Mouse (Mus musculus) CH12.LX (cell line): Measurements from ENCODE around the gene Cstb.

Experiments used
- CTCF ChIP-seq, 2 experiments: IDR thresholded peaks in 1 of 2; conservative IDR thresholded peaks in 1 of 2; 2 replicates each; pipeline ENCODE4 v1.5.1; 2011 to 2012; ENCODE audit warnings: low read depth in 2 of 2, low read length in 2 of 2, improper control_type of control experiment in 1 of 2, inconsistent platforms in 1 of 2, mild to moderate bottlenecking in 1 of 2, moderate library complexity in 1 of 2
- EP300 ChIP-seq: IDR thresholded peaks from 2 replicates; pipeline ENCODE4 v1.6.1; 2011; ENCODE audit warnings: low read length, improper control_type of control experiment
- HCFC1 ChIP-seq: IDR thresholded peaks from 2 replicates; pipeline ENCODE4 v1.6.1; 2012; ENCODE audit warnings: low read depth, mild to moderate bottlenecking, inconsistent platforms, low read length, improper control_type of control experiment
- IRF4 ChIP-seq: IDR thresholded peaks from 2 replicates; pipeline ENCODE4 v1.6.1; 2014; ENCODE audit warnings: low read depth, mild to moderate bottlenecking, inconsistent platforms, low read length, improper control_type of control experiment
- JUND ChIP-seq: conservative IDR thresholded peaks from 2 replicates; pipeline ENCODE4 v1.6.1; 2011; ENCODE audit warnings: low read depth, low read length, improper control_type of control experiment
- KAT2A ChIP-seq: IDR thresholded peaks from 2 replicates; pipeline ENCODE4 v1.6.1; 2012; ENCODE audit warnings: low read length, improper control_type of control experiment, inconsistent platforms; ENCODE audit not compliant: insufficient replicate concordance
- MAFK ChIP-seq: IDR thresholded peaks from 2 replicates; pipeline ENCODE4 v1.6.1; 2011; ENCODE audit warnings: low read length, improper control_type of control experiment; ENCODE audit not compliant: insufficient replicate concordance
- NRF1 ChIP-seq: IDR thresholded peaks from 2 replicates; pipeline ENCODE4 v1.6.1; 2014; ENCODE audit warnings: low read depth, mild to moderate bottlenecking, inconsistent platforms, low read length, improper control_type of control experiment, moderate library complexity
- POLR2A ChIP-seq: IDR thresholded peaks from 2 replicates; pipeline ENCODE4 v1.6.1; 2011; ENCODE audit warnings: low read depth, mild to moderate bottlenecking, improper control_type of control experiment, low read length
- POLR2AphosphoS2 ChIP-seq: IDR thresholded peaks from 2 replicates; pipeline ENCODE4 v1.6.1; 2011; ENCODE audit warnings: low read depth, low read length, improper control_type of control experiment
- SIN3A ChIP-seq: IDR thresholded peaks from 2 replicates; pipeline ENCODE4 v1.6.1; 2012; ENCODE audit warnings: low read length, improper control_type of control experiment, inconsistent platforms
- USF2 ChIP-seq: conservative IDR thresholded peaks from 2 replicates; pipeline ENCODE4 v1.6.1; 2011; ENCODE audit warnings: low read depth, low read length, improper control_type of control experiment
- ZKSCAN1 ChIP-seq: IDR thresholded peaks from 2 replicates; pipeline ENCODE4 v1.6.1; 2012; ENCODE audit warnings: low read depth, inconsistent platforms, low read length, improper control_type of control experiment, borderline replicate concordance

GRCm38 (mm10) chr10:78390982-78391470 is 34.4 kb upstream of the Cstb start:
- TF ChIP-seq POLR2A (no peak), CTCF (conservative IDR thresholded peaks at IDR 0.05 in 1 of 2, IDR thresholded peaks at IDR 0.05 in 1 of 2; ENCODE audit: low read depth in 2 of 2, low read length in 2 of 2) (no peak), NRF1 (no peak), IRF4 (no peak), SIN3A (no peak), HCFC1 (no peak), USF2 (no peak), JUND (no peak), KAT2A (no peak), MAFK (no peak), EP300 (no peak), POLR2AphosphoS2 (no peak), ZKSCAN1 (no peak)
